Mouse (Mus musculus) heart, embryonic 15.5 days (tissue): ENCODE results near the gene Oser1. TPM values are rescaled to one million over a fixed set of nuclear protein-coding genes. Genes with fewer than 3 reads are reported as not detected.
"Not testable (repeated sequence)": the region's sequence is repeated elsewhere in the genome, so short reads cannot be mapped to it uniquely, and the experiment has no call there.

Source experiments
- ATAC-seq: fragments of 200-750 bp; cut with Nextera tagmentation; replicated peaks from 2 replicates; pipeline ENCODE4 v1.8.0; 2017; ENCODE audit warnings: low read depth, moderate TSS enrichment; ENCODE audit not compliant: insufficient number of reproducible peaks, insufficient read depth, low FRiP score
- H3K27ac ChIP-seq: fragments of 300-500 bp; sonication (generic); 2 replicates; pipeline ENCODE4 v1.5.1; 2015; ENCODE audit warnings: mild to moderate bottlenecking, inconsistent platforms
- H3K27me3 ChIP-seq: fragments of 300-500 bp; sonication (generic); 2 replicates; pipeline ENCODE4 v1.6.1; 2015; ENCODE audit warnings: inconsistent platforms
- H3K36me3 ChIP-seq: fragments of 300-500 bp; sonication (generic); 2 replicates; pipeline ENCODE4 v1.6.1; 2015; ENCODE audit warnings: mild to moderate bottlenecking, inconsistent platforms
- H3K4me1 ChIP-seq: fragments of 300-500 bp; sonication (generic); replicated peaks from 2 replicates; pipeline ENCODE4 v1.6.1; 2015; ENCODE audit warnings: inconsistent platforms
- H3K4me2 ChIP-seq: fragments of 300-500 bp; sonication (generic); 2 replicates; pipeline ENCODE4 v1.6.1; 2015; ENCODE audit warnings: inconsistent platforms, mild to moderate bottlenecking, moderate library complexity
- H3K4me3 ChIP-seq: fragments of 300-500 bp; sonication (generic); 2 replicates; pipeline ENCODE4 v1.5.1; 2015; ENCODE audit warnings: mild to moderate bottlenecking, inconsistent platforms
- H3K9ac ChIP-seq: fragments of 300-500 bp; sonication (generic); 2 replicates; pipeline ENCODE4 v1.6.1; 2015; ENCODE audit warnings: mild to moderate bottlenecking, inconsistent platforms
- H3K9me3 ChIP-seq: fragments of 300-500 bp; sonication (generic); replicated peaks from 2 replicates; pipeline ENCODE4 v1.6.1; 2016; ENCODE audit warnings: inconsistent platforms
- WGBS: fragments of 180-500 bp; shearing (Covaris S2); methylation state at CpG from one replicate; pipeline ENCODE4 v1.1.7; 2015; ENCODE audit warnings: mixed read lengths; 5-methylcytosine and 5-hydroxymethylcytosine counted together
- polyA plus RNA-seq: library from polyadenylated mRNA; unstranded; fragments of >200 nt; fragmentation: Nextera tagmentation; extraction: Ambion mirVana; gene quantifications from 2 replicates; pipeline ENCODE4 v1.2.1, GENCODE M21; 2015

Oser1 gene
- polyA plus RNA-seq, 1 experiment from 2014 or later, result 47.5 TPM

DNA sequence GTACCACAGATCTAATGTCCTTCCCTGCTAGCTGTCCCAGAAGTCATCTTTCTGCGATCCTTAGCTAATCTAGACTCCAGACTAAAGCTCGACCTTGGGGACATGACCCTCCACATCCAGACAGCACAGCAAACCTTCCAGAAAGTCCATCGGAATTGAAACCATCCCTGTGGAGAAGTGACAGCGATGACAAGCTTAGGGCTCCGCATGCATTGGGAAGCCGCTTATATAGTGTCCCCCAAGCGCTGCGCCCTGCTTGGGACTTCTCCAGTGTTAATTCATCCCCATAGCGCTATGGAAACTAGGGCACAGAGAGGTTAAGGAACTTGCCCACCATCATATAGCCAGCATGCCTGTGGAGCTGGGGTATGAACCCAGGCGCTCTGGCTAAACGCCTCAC is 38.3 kb upstream of the Oser1 start:
- 50% methylated on average over 11 of the region's 11 CpGs for WGBS
- Histone ChIP-seq H3K27ac (no peak overlapping the region), H3K27me3 (peaks cover 15% of the 10 kb centered on the region), H3K9me3 (no peaks in the 10 kb centered on the region), H3K4me2 (no peak overlapping the region), H3K9ac (no peak overlapping the region), H3K36me3 (peaks cover 2% of the 10 kb centered on the region), H3K4me1 (peaks cover 50% of the 10 kb centered on the region), H3K4me3 (no peak overlapping the region)
- no peak for ATAC-seq

DNA sequence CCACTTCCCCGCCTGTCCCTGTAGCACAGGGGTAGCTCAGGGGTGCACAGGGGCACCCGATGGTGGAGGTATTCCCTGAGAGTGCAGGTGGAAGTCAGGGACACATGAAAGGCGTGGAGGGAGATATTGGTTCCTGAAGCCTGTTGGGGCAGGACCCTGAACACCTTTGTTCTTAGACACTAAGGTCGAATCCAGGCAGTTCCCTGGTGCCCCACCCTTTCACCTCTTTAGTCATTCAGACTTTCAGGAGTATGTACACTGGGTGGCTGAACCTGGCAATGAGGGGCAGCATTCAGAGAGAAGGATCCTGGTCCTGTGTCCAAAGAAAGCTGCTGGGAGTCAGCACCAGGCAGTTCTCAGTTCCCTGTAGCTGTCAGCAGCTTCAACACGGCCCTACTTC is 37.9 kb upstream of the Oser1 start:
- Histone ChIP-seq H3K4me1 (peaks cover 50% of the 10 kb centered on the region), H3K27ac (no peak overlapping the region), H3K9me3 (no peaks in the 10 kb centered on the region), H3K4me3 (no peak overlapping the region), H3K36me3 (no peaks in the 10 kb centered on the region; the same call in 1 of the 2 replicates), H3K4me2 (no peak overlapping the region), H3K27me3 (peaks cover 19% of the 10 kb centered on the region), H3K9ac (no peak overlapping the region)
- 65% methylated on average over 5 of the region's 5 CpGs for WGBS
- no peak for ATAC-seq

DNA sequence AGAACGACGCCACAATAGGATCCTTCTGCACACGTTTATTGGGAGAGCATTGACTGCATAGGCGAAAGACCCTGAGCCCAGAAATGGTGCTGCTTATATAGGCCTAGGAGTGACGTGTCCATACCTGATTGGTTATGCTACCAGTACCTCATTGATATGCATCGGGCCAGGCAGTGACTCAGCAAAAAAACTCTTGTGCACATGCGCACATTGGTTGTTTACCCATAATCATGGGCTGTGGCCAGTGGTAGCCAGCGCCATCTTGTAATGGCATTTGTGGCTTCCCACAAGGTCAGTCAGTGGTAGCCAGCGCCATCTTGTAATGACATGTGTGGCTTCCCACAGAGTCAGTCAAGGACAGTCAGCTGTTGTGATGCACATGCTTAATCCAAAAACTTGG is 36.8 kb upstream of the Oser1 start:
- H3K4me3 ChIP-seq, H3K4me2 ChIP-seq, H3K36me3 ChIP-seq, H3K27ac ChIP-seq, H3K9me3 ChIP-seq, H3K9ac ChIP-seq, ATAC-seq: not testable (repeated sequence)
- Histone ChIP-seq H3K27me3 (peaks cover 19% of the 10 kb centered on the region), H3K4me1 (peaks cover 44% of the 10 kb centered on the region)
- WGBS, result 94% methylated on average over 9 of the region's 9 CpGs

DNA sequence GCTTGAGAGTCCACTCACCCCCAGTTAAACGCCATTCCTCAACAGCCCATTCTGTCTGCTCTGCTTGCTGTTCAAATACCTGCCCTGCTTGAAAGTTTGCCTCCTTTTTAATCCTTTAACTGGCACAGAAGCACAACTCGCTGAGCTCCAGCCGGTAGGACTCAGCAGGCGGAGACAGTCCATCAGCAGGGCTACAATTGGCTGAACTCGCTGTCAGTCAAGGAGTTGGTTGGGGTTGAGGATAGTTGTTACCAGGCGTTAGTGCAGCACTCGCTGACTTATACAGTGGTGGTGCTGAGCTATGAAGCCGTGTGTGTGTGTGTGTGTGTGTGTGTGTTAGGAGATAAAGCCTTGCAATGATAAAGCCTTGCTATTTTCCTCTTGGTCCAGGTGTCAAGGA is 36.1 kb upstream of the Oser1 start:
- no peak for ATAC-seq
- Histone ChIP-seq H3K4me1 (peaks cover 42% of the 10 kb centered on the region), H3K9me3 (no peaks in the 10 kb centered on the region), H3K4me3 (no peak overlapping the region), H3K4me2 (no peak overlapping the region), H3K27ac (no peak overlapping the region), H3K9ac (no peak overlapping the region), H3K27me3 (peaks cover 19% of the 10 kb centered on the region), H3K36me3 (no peaks in the 10 kb centered on the region)
- WGBS, result 80% methylated on average over 8 of the region's 8 CpGs

DNA sequence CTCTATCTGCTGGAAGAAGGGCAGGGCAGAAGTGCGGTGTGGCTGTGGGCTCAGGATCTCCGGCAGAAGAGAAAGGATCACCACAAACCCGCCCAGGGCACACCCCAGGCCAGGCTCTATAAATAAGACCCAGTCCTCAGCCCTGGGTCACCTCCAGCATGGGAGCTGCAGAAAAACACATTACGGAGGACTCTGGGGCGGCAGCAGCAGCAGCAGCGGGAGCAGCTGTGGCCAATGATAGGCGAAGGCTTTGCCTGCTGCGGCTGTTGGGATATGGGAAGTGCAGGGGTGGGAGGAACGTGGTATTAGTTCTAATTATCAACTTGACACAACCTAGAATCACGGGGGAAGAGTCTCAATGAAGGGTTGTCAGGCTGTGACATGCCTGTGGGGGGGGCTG is 34.9 kb upstream of the Oser1 start:
- Histone ChIP-seq H3K9me3 (no peaks in the 10 kb centered on the region), H3K27me3 (peaks cover 19% of the 10 kb centered on the region), H3K4me1 (peaks cover 29% of the 10 kb centered on the region), H3K4me2 (peak overlapping the region; percentile 31; the same call in 1 of the 2 replicates), H3K4me3 (no peak overlapping the region), H3K9ac (no peak overlapping the region), H3K27ac (no peak overlapping the region), H3K36me3 (no peaks in the 10 kb centered on the region)
- 25% methylated on average over 10 of the region's 10 CpGs for WGBS
- ATAC-seq, result no peak

DNA sequence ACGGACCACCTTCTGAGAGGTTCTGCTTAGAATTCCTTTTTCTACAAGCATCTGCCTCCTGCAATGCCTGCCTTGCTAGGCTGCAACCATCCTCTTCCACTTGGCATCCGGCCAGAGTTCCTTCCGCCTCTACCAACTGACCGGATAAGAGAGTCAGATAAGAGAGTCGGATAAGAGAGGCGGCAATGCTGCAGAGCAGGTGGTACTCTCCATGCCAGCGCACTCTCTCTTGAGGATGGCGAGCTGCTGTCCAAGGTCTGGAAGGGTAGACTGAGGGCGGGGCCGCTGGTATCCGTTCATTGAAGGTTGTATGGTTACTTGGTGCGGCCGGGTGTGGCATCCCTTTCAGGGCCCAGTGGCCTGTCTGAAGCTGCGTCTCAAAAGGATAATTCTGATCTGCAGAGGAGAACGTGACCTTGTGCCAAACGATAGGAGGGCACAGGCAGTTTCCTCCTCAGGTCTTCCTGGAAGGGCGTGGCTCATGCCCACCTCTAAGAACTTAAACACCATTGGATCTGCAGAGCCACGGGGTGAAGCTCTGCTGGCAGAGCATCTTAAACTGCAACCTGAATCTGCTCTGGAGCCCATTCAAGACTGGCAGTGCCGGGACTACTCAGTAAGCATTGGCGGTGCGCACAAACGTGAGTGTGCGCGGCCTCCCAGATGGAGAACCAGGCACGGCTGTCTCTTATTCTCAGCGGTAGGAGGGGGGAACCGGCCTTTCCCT is 34.2 kb upstream of the Oser1 start:
- peaks cover 23% of the 10 kb centered on the region for H3K4me1 ChIP-seq
- peak overlapping the region; percentile 31; the same call in 1 of the 2 replicates for H3K4me2 ChIP-seq
- no peak overlapping the region for H3K27ac ChIP-seq
- no peaks in the 10 kb centered on the region for H3K9me3 ChIP-seq
- H3K4me3 ChIP-seq, result no peak overlapping the region
- 0 out of 2 replicates have a peak, but pooled peaks have one; percentile 34 for ATAC-seq
- H3K36me3 ChIP-seq, result no peaks in the 10 kb centered on the region
- peaks cover 19% of the 10 kb centered on the region for H3K27me3 ChIP-seq
- no peak overlapping the region for H3K9ac ChIP-seq
- 30% methylated on average over 27 of the region's 27 CpGs for WGBS

DNA sequence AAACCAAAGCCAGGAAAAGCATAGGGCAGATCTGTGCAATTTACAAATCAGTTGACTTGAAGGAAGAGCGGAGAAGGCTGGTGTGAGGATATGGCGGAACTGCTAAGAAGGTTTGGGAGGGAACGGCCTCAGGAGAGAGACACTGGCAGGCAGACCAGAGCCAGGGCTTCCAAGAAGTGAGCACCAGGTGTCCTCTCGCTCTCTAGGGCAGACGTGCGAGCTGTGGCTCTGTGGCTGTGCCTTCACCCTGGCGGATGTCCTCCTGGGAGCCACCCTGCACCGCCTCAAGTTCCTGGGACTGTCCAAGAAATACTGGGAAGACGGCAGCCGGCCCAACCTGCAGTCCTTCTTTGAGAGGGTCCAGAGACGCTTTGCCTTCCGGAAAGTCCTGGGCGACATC is 28.9 kb upstream of the Oser1 start:
- ATAC-seq, result no peak
- no peak overlapping the region for H3K9ac ChIP-seq
- no peak overlapping the region for H3K4me3 ChIP-seq
- H3K27me3 ChIP-seq, result peaks cover 10% of the 10 kb centered on the region
- no peak overlapping the region for H3K4me2 ChIP-seq
- no peak overlapping the region for H3K27ac ChIP-seq
- WGBS, result 75% methylated on average over 13 of the region's 13 CpGs
- peaks cover 2% of the 10 kb centered on the region; the same call in 1 of the 2 replicates for H3K4me1 ChIP-seq
- no peaks in the 10 kb centered on the region for H3K9me3 ChIP-seq
- H3K36me3 ChIP-seq, result no peaks in the 10 kb centered on the region

DNA sequence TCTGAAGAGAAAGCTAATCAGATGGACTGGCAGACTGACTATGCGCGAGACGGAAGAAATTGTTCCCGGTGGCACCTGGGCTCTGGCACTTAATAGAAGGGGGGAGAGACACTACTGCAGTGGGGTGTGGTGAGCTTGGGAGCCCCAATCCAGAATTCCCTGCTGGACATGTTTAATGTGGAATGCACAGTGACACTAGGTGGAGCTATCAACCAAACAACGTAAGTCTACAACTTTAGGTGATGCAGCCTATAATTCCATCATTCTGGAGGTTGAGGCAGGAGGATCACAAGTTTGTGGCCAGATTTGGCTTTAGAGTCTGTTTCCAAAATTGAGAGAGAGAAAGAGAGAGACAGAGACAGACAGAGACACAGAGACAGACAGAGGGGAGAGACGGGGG is 28.2 kb upstream of the Oser1 start:
- Histone ChIP-seq H3K4me3 (no peak overlapping the region), H3K36me3 (no peaks in the 10 kb centered on the region), H3K9me3 (no peaks in the 10 kb centered on the region), H3K9ac (no peak overlapping the region), H3K4me1 (no peaks in the 10 kb centered on the region), H3K27ac (no peak overlapping the region), H3K27me3 (peaks cover 3% of the 10 kb centered on the region; the same call in 1 of the 2 replicates), H3K4me2 (no peak overlapping the region)
- WGBS, result 77% methylated on average over 6 of the region's 6 CpGs
- ATAC-seq, result no peak

DNA sequence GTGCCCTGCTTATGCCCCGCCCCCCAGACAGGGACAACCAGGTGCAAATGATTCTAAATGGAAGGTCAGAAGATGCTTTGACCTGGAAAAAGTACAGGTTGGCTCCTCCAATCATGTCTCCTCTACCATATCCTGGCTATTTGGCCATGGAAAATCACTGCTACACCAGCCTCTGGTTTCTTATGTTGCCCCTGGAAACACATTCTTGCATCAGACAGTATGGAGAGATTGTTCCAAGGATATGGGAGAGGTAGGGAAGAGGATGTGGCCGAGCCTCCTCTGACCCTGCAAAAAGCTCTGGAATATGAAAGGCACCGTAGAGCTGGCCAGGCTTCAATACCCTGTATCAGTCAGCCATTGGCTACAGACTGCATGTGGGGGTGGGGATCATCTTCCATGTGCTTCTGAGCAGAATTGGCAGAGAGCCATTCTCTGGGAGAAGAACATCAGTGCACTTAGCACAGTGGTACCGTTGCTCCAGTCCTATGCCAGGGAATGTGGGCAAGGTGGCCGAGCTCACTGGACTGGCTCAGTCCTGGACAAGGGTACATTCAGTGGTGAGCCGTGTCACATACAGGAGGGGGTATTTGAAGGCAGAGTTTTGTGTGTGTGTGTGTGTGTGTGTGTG is 26.3 kb upstream of the Oser1 start:
- Histone ChIP-seq H3K9me3 (no peaks in the 10 kb centered on the region), H3K27me3 (0 out of 2 replicates have a peak, but pooled peaks cover under 1% of the 10 kb centered on the region), H3K4me3 (no peak overlapping the region), H3K4me2 (no peak overlapping the region), H3K27ac (no peak overlapping the region), H3K36me3 (no peaks in the 10 kb centered on the region), H3K9ac (no peak overlapping the region), H3K4me1 (no peaks in the 10 kb centered on the region)
- 52% methylated on average over 6 of the region's 6 CpGs for WGBS
- no peak for ATAC-seq

DNA sequence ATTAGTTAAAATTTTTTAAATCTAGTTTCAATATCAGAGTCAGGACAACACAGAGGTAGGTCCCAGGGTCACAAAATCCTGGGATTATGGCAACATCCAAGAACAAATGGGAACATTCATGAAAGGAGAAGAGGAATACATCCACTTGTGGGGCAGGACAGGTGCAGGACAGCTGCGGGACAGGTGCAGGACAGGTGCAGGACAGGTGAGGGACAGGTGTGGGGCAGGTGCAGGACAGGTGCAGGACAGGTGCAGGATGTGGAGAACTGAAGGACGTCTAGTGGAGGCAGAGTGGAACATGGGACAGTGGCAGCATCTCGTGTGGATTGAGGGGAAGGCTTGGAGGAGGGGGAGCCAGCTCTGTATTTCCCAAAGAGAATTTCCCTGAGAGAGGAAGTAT is 24.8 kb upstream of the Oser1 start:
- Histone ChIP-seq H3K27ac (no peak overlapping the region), H3K9me3 (no peaks in the 10 kb centered on the region), H3K9ac (no peak overlapping the region), H3K4me3 (no peak overlapping the region), H3K4me2 (no peak overlapping the region), H3K4me1 (no peaks in the 10 kb centered on the region), H3K36me3 (no peaks in the 10 kb centered on the region), H3K27me3 (0 out of 2 replicates have a peak, but pooled peaks cover 5% of the 10 kb centered on the region)
- no peak for ATAC-seq
- WGBS, result 49% methylated on average over 3 of the region's 3 CpGs

DNA sequence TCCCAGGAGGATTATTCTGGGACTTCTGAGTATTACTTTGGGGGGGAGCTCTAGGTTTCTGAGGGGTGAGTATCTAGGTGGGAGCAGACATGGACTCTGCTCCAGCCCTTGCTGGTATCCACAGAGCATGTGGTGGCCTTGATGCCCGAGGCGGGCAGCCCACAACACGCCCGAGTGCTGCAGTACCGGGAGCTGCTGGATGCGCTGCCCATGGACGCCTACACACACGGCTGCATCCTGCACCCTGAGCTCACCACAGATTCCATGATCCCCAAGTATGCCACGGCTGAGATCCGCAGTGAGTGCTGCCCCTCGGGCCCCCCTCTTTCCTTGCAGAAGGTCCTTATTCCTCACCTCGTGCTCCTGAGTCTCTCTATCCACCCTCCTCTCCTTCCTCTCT is 22.9 kb upstream of the Oser1 start:
- no peak for ATAC-seq
- WGBS, result 71% methylated on average over 12 of the region's 12 CpGs
- H3K27ac ChIP-seq, result no peak overlapping the region
- H3K36me3 ChIP-seq, result no peaks in the 10 kb centered on the region
- H3K9me3 ChIP-seq, result no peaks in the 10 kb centered on the region
- peaks cover 11% of the 10 kb centered on the region; the same call in 1 of the 2 replicates for H3K27me3 ChIP-seq
- no peaks in the 10 kb centered on the region for H3K4me1 ChIP-seq
- H3K4me3 ChIP-seq, result no peak overlapping the region
- H3K4me2 ChIP-seq, result no peak overlapping the region
- H3K9ac ChIP-seq, result no peak overlapping the region

DNA sequence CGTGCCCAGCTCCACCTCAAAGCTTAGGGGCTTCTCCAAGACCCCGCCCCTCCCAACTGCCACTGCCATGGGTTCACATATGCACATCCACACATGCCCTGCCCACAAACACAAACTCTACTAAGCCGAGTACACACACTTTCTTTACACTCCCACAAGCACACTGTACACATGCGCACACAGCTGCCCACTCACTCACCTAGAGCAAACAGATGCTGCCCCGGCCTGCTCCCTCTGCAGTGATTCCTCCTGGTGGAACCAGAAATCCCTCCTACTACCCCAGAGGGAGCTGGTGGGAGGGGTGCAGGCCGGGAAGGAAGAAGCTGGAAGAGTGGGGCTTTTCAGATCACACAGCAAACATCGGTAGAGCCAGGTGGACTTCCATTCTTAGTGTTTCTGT is 19.5 kb upstream of the Oser1 start:
- no peaks in the 10 kb centered on the region for H3K4me1 ChIP-seq
- H3K36me3 ChIP-seq, result no peaks in the 10 kb centered on the region
- H3K4me2 ChIP-seq, result no peak overlapping the region
- H3K27me3 ChIP-seq, result peaks cover 26% of the 10 kb centered on the region
- no peak overlapping the region for H3K9ac ChIP-seq
- no peaks in the 10 kb centered on the region for H3K9me3 ChIP-seq
- 64% methylated on average over 7 of the region's 7 CpGs for WGBS
- ATAC-seq, result no peak
- H3K4me3 ChIP-seq, result no peak overlapping the region
- no peak overlapping the region for H3K27ac ChIP-seq
